Mouse (Mus musculus): ENCODE measurements around the gene Pros1. TPM values are rescaled to one million over a fixed set of nuclear protein-coding genes. Genes with fewer than 3 reads are reported as not detected.

The Pros1 gene
- total and polyA plus RNA-seq, 2 experiments from 2014 or later: 16.2 to 16.4 TPM

DNA sequence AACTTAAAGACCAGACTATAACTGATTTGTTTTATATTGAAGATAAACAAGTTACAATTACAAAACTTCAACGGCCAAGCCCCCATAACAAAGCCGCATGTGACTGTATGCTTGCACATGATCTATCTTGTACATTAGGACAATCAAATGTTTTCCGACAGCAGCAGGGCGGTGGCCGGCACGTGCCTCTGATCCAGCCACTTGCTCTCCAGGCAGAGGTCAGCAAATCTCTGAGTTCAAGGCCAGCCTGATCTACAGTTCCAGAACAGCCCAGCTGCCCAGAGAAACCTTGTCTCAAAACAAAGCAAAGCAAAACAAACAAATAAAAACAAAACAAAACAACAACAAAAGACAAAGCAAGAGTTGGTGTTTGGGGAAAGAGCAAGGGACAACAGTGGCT, 1.3 kb downstream of the Pros1 start:
- Histone ChIP-seq H3K27me3 (ENCODE audit: control insufficient read depth, insufficient read depth, low read length) (no peaks in the 10 kb centered on the region), H3K4me1 (ENCODE audit: control insufficient read depth, insufficient read depth) (no peaks in the 10 kb centered on the region), H3K4me2 (ENCODE audit: low read depth, low read length) (peak overlapping the region; percentile 76), H3K4me3 (ENCODE audit: low read depth, low read length) (no peak overlapping the region; the same call in 1 of the 2 replicates), H3K9ac (replicated peaks; ENCODE audit: low read depth, low read length) (no peak overlapping the region), H3K9me3 (replicated peaks; ENCODE audit: control insufficient read depth, low read length) (no peaks in the 10 kb centered on the region), H3K36me3 (replicated peaks; ENCODE audit: control insufficient read depth, insufficient read depth, low read length) (no peaks in the 10 kb centered on the region), H3K27ac (ENCODE audit: low read depth) (no peak overlapping the region)
- TF ChIP-seq CTCF (IDR thresholded peaks at IDR 0.05; ENCODE audit: low read depth) (no peak), EP300 (IDR thresholded peaks at IDR 0.05; ENCODE audit: low read depth) (no peak)
- 62% methylated on average over 6 of the region's 6 CpGs for WGBS
- ATAC-seq (ENCODE audit: insufficient read depth, low read depth): no peak
- DNase-seq (ENCODE audit: low spot score): no peak

DNA sequence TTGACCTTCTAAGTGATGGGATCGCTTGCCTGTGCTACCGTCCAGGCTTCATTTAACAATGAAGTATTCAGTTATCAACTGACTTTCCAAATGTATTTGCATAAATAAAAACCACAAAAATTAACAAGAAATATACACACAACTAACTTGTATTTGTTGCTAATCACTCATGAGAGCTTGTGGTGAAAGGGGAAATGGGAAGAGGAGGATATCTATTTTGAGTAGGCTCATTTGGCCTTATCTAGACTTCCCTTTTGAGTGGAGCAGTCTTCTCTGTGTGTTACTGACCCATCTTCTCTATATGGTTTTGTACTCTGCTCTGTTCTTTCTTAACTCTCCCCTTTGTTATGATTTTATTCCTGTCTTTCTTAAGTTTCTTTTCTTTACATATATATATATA, 2.2 kb downstream of the Pros1 start:
- Histone ChIP-seq H3K9me3 (replicated peaks; ENCODE audit: control insufficient read depth, low read length) (no peaks in the 10 kb centered on the region), H3K4me3 (ENCODE audit: low read depth, low read length) (no peak overlapping the region), H3K27me3 (ENCODE audit: control insufficient read depth, insufficient read depth, low read length) (no peaks in the 10 kb centered on the region), H3K36me3 (replicated peaks; ENCODE audit: control insufficient read depth, insufficient read depth, low read length) (no peaks in the 10 kb centered on the region), H3K9ac (replicated peaks; ENCODE audit: low read depth, low read length) (no peak overlapping the region), H3K4me1 (ENCODE audit: control insufficient read depth, insufficient read depth) (no peaks in the 10 kb centered on the region), H3K4me2 (ENCODE audit: low read depth, low read length) (no peak overlapping the region), H3K27ac (ENCODE audit: low read depth) (no peak overlapping the region)
- TF ChIP-seq EP300 (IDR thresholded peaks at IDR 0.05; ENCODE audit: low read depth): no peak
- no peak for TF ChIP-seq CTCF (IDR thresholded peaks at IDR 0.05; ENCODE audit: low read depth)
- ATAC-seq (ENCODE audit: insufficient read depth, low read depth): no peak
- DNase-seq (ENCODE audit: low spot score): no peak
- WGBS: 93% methylated on average over 2 of the region's 2 CpGs

DNA sequence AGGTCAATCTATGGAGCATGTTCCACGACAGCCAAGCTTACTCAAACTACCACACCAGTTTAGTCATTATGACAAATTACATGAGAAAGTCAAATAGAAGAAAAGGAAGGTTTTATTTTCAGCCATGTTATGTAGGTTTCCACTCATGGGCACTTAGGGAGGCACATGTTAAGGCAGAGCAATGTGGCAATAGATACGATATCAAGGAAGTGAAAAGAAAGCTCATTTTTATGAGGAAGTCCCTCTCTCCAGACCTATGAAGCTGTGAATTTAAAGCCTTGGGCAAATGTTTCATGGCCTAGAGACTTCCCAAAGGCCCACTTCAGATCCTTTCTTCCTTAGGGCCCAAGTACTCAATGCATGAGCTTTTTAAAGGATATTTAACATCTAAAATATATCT, 3.4 kb downstream of the Pros1 start:
- no peak for ATAC-seq (ENCODE audit: insufficient read depth, low read depth)
- no peaks in the 10 kb centered on the region for H3K4me1 ChIP-seq (ENCODE audit: control insufficient read depth, insufficient read depth)
- no peak overlapping the region for H3K9ac ChIP-seq (replicated peaks; ENCODE audit: low read depth, low read length)

DNA sequence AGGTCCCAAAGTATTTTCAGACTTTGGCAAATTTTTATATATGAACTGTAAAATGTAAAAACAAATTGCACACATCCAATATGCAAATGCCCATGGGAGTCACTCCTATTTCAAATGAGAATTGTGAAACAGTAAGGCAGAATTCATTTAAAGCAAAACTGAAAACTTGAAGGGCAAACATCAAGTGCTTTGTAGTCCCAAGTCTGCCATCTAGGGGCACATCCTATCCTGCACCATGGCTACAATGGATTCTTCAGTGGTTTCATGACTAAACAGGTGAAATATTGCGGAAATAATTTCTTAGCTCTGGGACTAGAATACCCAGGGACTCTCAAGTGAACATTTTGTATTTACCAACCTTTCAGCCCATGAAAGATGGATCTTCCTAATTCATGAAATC, 3.9 kb downstream of the Pros1 start:
- Histone ChIP-seq H3K4me3 (ENCODE audit: low read depth, low read length) (no peak overlapping the region), H3K9ac (replicated peaks; ENCODE audit: low read depth, low read length) (no peak overlapping the region), H3K9me3 (replicated peaks; ENCODE audit: control insufficient read depth, low read length) (no peaks in the 10 kb centered on the region), H3K27me3 (ENCODE audit: control insufficient read depth, insufficient read depth, low read length) (no peaks in the 10 kb centered on the region), H3K27ac (ENCODE audit: low read depth) (no peak overlapping the region), H3K4me1 (ENCODE audit: control insufficient read depth, insufficient read depth) (no peaks in the 10 kb centered on the region), H3K36me3 (replicated peaks; ENCODE audit: control insufficient read depth, insufficient read depth, low read length) (no peaks in the 10 kb centered on the region), H3K4me2 (ENCODE audit: low read depth, low read length) (no peak overlapping the region)
- WGBS: 82% methylated on average over 1 of the region's 1 CpGs
- no peak for ATAC-seq (ENCODE audit: insufficient read depth, low read depth)
- no peak for DNase-seq (ENCODE audit: low spot score)
- TF ChIP-seq CTCF (IDR thresholded peaks at IDR 0.05; ENCODE audit: low read depth) (peak; percentile 35; the same call in 1 of the 2 replicates), EP300 (IDR thresholded peaks at IDR 0.05; ENCODE audit: low read depth) (no peak)

More for the DNA sequence above, 3.4 kb downstream of the Pros1 start:
- no peak overlapping the region for H3K4me3 ChIP-seq (ENCODE audit: low read depth, low read length)
- H3K27me3 ChIP-seq (ENCODE audit: control insufficient read depth, insufficient read depth, low read length): no peaks in the 10 kb centered on the region
- DNase-seq (ENCODE audit: low spot score): no peak
- TF ChIP-seq CTCF (IDR thresholded peaks at IDR 0.05; ENCODE audit: low read depth) (no peak), EP300 (IDR thresholded peaks at IDR 0.05; ENCODE audit: low read depth) (no peak)
- no peaks in the 10 kb centered on the region for H3K9me3 ChIP-seq (replicated peaks; ENCODE audit: control insufficient read depth, low read length)
- no peaks in the 10 kb centered on the region for H3K36me3 ChIP-seq (replicated peaks; ENCODE audit: control insufficient read depth, insufficient read depth, low read length)
- WGBS: 90% methylated on average over 2 of the region's 2 CpGs
- H3K4me2 ChIP-seq (ENCODE audit: low read depth, low read length): no peak overlapping the region
- no peak overlapping the region for H3K27ac ChIP-seq (ENCODE audit: low read depth)

DNA sequence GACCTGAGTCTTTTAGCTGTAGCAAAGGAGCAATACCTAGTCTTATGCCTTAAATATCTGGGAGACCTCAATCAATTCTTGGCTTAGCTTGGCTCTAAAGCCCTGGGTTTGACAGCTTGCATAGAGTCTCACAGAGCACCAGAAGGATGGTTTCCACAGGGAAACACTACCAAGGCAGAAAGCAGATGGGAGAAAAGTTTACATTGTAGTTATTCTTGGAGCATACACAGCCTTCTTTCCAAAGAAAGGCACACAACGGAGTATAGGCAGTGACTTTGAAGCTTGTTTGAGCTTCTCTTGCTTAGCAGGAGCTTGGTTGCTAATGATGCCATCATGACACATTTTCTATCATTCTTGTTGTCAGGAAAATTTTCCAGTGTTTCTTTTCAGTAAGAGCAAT, 6.0 kb downstream of the Pros1 start:
- no peaks in the 10 kb centered on the region for H3K27me3 ChIP-seq (ENCODE audit: control insufficient read depth, insufficient read depth, low read length)
- H3K4me3 ChIP-seq (ENCODE audit: low read depth, low read length): no peak overlapping the region
- TF ChIP-seq EP300 (IDR thresholded peaks at IDR 0.05; ENCODE audit: low read depth): no peak
- no peak for TF ChIP-seq CTCF (IDR thresholded peaks at IDR 0.05; ENCODE audit: low read depth)
- no peak overlapping the region for H3K27ac ChIP-seq (ENCODE audit: low read depth)
- WGBS: 67% methylated on average over 1 of the region's 1 CpGs
- no peaks in the 10 kb centered on the region for H3K9me3 ChIP-seq (replicated peaks; ENCODE audit: control insufficient read depth, low read length)
- H3K9ac ChIP-seq (replicated peaks; ENCODE audit: low read depth, low read length): no peak overlapping the region
- no peaks in the 10 kb centered on the region for H3K4me1 ChIP-seq (ENCODE audit: control insufficient read depth, insufficient read depth)
- DNase-seq (ENCODE audit: low spot score) (no peak), ATAC-seq (ENCODE audit: insufficient read depth, low read depth) (no peak)
- no peaks in the 10 kb centered on the region for H3K36me3 ChIP-seq (replicated peaks; ENCODE audit: control insufficient read depth, insufficient read depth, low read length)
- H3K4me2 ChIP-seq (ENCODE audit: low read depth, low read length): no peak overlapping the region

DNA sequence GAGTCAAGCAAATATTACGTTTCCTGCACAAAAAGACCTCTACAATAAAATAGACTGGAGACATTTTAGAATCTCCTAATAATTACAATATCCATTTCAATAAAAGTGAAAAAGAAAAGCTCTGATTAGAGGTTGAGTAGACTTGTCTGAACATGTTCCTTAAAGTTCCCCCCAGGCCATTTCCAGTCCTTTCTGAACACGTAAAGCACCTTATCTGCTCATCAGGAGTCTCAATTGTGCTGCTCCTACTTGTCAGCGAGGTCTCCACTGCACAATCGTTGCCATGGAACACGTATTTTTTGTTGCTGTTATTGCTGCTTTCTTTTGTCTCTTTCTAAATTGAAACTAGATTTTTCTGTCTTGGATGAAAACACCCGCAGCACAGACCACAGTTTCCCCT, 7.3 kb downstream of the Pros1 start:
- WGBS: 46% methylated on average over 6 of the region's 6 CpGs
- Histone ChIP-seq H3K4me1 (ENCODE audit: control insufficient read depth, insufficient read depth) (no peaks in the 10 kb centered on the region), H3K27me3 (ENCODE audit: control insufficient read depth, insufficient read depth, low read length) (no peaks in the 10 kb centered on the region), H3K9me3 (replicated peaks; ENCODE audit: control insufficient read depth, low read length) (no peaks in the 10 kb centered on the region), H3K4me3 (ENCODE audit: low read depth, low read length) (no peak overlapping the region), H3K4me2 (ENCODE audit: low read depth, low read length) (no peak overlapping the region), H3K27ac (ENCODE audit: low read depth) (no peak overlapping the region), H3K9ac (replicated peaks; ENCODE audit: low read depth, low read length) (no peak overlapping the region), H3K36me3 (replicated peaks; ENCODE audit: control insufficient read depth, insufficient read depth, low read length) (no peaks in the 10 kb centered on the region)
- no peak for ATAC-seq (ENCODE audit: insufficient read depth, low read depth)
- DNase-seq (ENCODE audit: low spot score): no peak
- TF ChIP-seq CTCF (IDR thresholded peaks at IDR 0.05; ENCODE audit: low read depth) (no peak), EP300 (IDR thresholded peaks at IDR 0.05; ENCODE audit: low read depth) (no peak)

Data from heart, postnatal 0 days (tissue).